ENCODE assay signal across 30 mouse cellular contexts in the genomic region with DNA sequence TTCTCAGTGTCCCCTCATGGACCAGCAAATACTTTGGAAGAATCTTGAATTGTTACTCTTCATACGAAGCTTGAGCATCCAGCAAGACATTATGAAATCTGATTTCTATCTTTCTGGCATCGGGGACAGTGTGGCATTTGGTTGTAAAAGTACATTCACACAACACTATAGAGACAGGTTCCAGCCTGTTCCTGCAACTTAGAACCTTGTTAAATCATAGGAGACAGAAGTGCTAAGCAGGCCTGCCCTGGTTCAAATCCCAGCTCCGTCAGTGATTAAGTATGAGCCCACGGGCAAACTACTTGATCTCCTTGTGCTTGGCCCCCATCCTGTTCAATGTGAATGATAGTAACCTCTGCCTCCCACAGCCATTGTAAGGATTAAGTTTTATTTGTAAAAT. TPM values are rescaled to one million over a fixed set of nuclear protein-coding genes. Genes with fewer than 3 reads are reported as not detected.
"Had no signal": no experiment of that assay in that cellular context is flagged by ENCODE, and none has a peak within 500 bp of the region (broad histone marks: within the 10 kb centered on the region; RNA-seq: fewer than 3 reads in every experiment).

No protein-coding gene starts in this region.

- DNase-seq: cerebellum, adult 18-20 months; cerebellum, adult 2 months; cerebellum, adult 8-10 months; cerebellum, adult 9-10 months; cerebellum, postnatal 10 days; cerebellum, postnatal 14 days; cerebellum, postnatal 25 days; cerebellum, postnatal 36 days; embryo, embryonic 11 days; forebrain, postnatal 0 days; gastrocnemius, adult 2 months; gastrocnemius, postnatal 10 days; gastrocnemius, postnatal 14 days; gastrocnemius, postnatal 25 days; heart, adult 2 months had no signal

- ATAC-seq: forebrain, embryonic 13.5 days; forebrain, embryonic 14.5 days; forebrain, embryonic 15.5 days; forebrain, embryonic 16.5 days; forebrain, postnatal 0 days had no signal

- H3K4me1 ChIP-seq: embryonic facial prominence, embryonic 10.5 days; embryonic facial prominence, embryonic 12.5 days; embryonic facial prominence, embryonic 15.5 days; forebrain, embryonic 12.5 days had no signal

- H3K27me3 ChIP-seq: embryonic facial prominence, embryonic 12.5 days; embryonic facial prominence, embryonic 13.5 days; embryonic facial prominence, embryonic 15.5 days; forebrain, embryonic 12.5 days; forebrain, embryonic 13.5 days; forebrain, embryonic 15.5 days had no signal

- H3K36me3 ChIP-seq: embryonic facial prominence, embryonic 10.5 days; embryonic facial prominence, embryonic 12.5 days; embryonic facial prominence, embryonic 13.5 days; embryonic facial prominence, embryonic 15.5 days; forebrain, embryonic 10.5 days; forebrain, embryonic 12.5 days; forebrain, embryonic 15.5 days; heart, embryonic 10.5 days had no signal

- H3K9me3 ChIP-seq: embryonic facial prominence, embryonic 10.5 days; embryonic facial prominence, embryonic 12.5 days; embryonic facial prominence, embryonic 13.5 days; embryonic facial prominence, embryonic 15.5 days; forebrain, embryonic 10.5 days; forebrain, embryonic 12.5 days; forebrain, embryonic 13.5 days; forebrain, embryonic 15.5 days; heart, embryonic 10.5 days had no signal

- H3K9ac ChIP-seq: embryonic facial prominence, embryonic 12.5 days; embryonic facial prominence, embryonic 13.5 days; embryonic facial prominence, embryonic 15.5 days; forebrain, embryonic 12.5 days; forebrain, embryonic 13.5 days; forebrain, embryonic 15.5 days; forebrain, postnatal 0 days had no signal

- H3K4me2 ChIP-seq: embryonic facial prominence, embryonic 12.5 days; embryonic facial prominence, embryonic 13.5 days; embryonic facial prominence, embryonic 15.5 days; forebrain, embryonic 12.5 days; forebrain, embryonic 13.5 days; forebrain, embryonic 15.5 days; heart, embryonic 11.5 days had no signal

- H3K27ac ChIP-seq: embryonic facial prominence, embryonic 10.5 days; embryonic facial prominence, embryonic 12.5 days; embryonic facial prominence, embryonic 13.5 days; embryonic facial prominence, embryonic 15.5 days; forebrain, embryonic 10.5 days; forebrain, embryonic 12.5 days; forebrain, embryonic 13.5 days; forebrain, embryonic 15.5 days; gastrocnemius, adult 2 months; heart, adult 2 months; heart, embryonic 10.5 days had no signal

- H3K4me3 ChIP-seq: embryonic facial prominence, embryonic 10.5 days; embryonic facial prominence, embryonic 12.5 days; embryonic facial prominence, embryonic 13.5 days; embryonic facial prominence, embryonic 15.5 days; erythroblast, embryonic 14.5 days; forebrain, embryonic 10.5 days; forebrain, embryonic 12.5 days; forebrain, embryonic 13.5 days; forebrain, embryonic 15.5 days; gastrocnemius, adult 2 months; heart, adult 2 months; heart, embryonic 10.5 days had no signal

RNA-seq across cellular contexts. Expression of gene Pparg, which starts 41.1 kb away (rescaled TPM):
- total RNA-seq: common myeloid progenitor, adult 5-6 weeks had no signal
- polyA plus RNA-seq: erythroblast, embryonic 14.5 days; forebrain, embryonic 11.5 days; forebrain, embryonic 12.5 days; forebrain, embryonic 13.5 days; forebrain, embryonic 14.5 days; forebrain, embryonic 15.5 days had no signal
